Mouse (Mus musculus) ES-E14 (cell line): ENCODE measurements at regions not wholly inside any gene's neighbourhood (a gene's known extent, or its start where the extent isn't known, plus 50 kb on each side); places are given as distances from the start of the nearest gene placed in this dataset.

Experiments used
- HCFC1 ChIP-seq: IDR thresholded peaks from 2 replicates; pipeline ENCODE4 v1.6.1; 2012; ENCODE audit warnings: low read length, inconsistent platforms, borderline replicate concordance; ENCODE audit not compliant: insufficient read depth
- ZNF384 ChIP-seq: IDR thresholded peaks from 2 replicates; pipeline ENCODE4 v1.6.1; 2012; ENCODE audit warnings: low read depth, low read length, inconsistent platforms

DNA sequence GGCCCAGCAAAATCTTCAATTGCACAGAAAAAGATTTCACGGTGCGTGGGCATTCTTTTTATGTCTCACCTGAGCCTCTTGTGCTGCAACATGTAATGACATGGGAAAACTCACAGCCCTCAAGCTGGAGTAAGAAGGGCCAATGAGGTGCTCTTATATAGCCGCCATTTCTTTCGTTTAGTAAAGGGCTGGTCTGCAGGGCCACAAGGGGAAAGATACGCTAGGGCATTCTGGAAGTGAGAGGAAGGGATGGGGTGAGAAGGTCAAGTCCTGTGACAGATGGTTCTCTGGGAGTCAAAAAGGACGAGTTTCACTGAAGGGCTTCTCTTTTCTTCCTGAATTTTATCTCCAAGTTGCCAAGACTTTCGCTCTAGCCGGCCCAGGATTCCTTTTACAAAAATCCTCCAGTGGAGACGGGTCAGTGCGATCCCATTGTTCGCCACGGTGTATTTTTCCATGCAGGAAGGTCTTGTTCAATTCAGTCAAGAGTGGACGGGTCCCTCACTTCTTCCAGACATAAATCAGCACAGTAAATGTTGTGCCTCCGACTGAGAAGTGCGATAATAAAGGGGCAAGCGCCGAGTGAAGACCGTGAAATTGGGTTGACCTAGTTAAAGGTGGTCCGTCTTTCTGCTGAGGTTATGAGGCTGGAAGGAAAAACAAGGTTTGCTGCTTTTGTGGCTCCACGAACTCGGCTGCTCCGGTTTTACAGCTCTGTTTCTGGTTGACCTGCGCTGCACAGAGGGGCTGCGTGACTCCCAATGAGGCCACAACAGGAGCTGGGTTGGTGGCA lies 92.9 kb downstream of the Cyp26a1 start:
- no peak for TF ChIP-seq ZNF384
- no peak for TF ChIP-seq HCFC1
